Mouse (Mus musculus) erythroblast, embryonic 14.5 days (primary cell): ENCODE measurements around the gene Lrrc59. TPM values are rescaled to one million over a fixed set of nuclear protein-coding genes. Genes with fewer than 3 reads are reported as not detected.
"Not testable (repeated sequence)": the region's sequence is repeated elsewhere in the genome, so short reads cannot be mapped to it uniquely, and the experiment has no call there.

Experiments
- H3K27me3 ChIP-seq: 2 replicates; pipeline ENCODE4 v1.6.1; 2012; ENCODE audit warnings: inconsistent platforms; ENCODE audit not compliant: control insufficient read depth
- H3K36me3 ChIP-seq: 2 replicates; pipeline ENCODE4 v1.6.1; 2012; ENCODE audit warnings: mild to moderate bottlenecking, inconsistent platforms; ENCODE audit not compliant: control insufficient read depth
- H3K4me1 ChIP-seq: 2 replicates; pipeline ENCODE4 v1.6.1; 2012; ENCODE audit warnings: inconsistent platforms; ENCODE audit not compliant: control insufficient read depth
- H3K4me3 ChIP-seq: replicated peaks from 2 replicates; pipeline ENCODE3; 2012; ENCODE audit warnings: moderate library complexity, mild to moderate bottlenecking, inconsistent platforms
- H3K9me3 ChIP-seq: 2 replicates; pipeline ENCODE4 v1.6.1; 2012; ENCODE audit warnings: low read length, inconsistent platforms, mixed read lengths; ENCODE audit not compliant: control insufficient read depth
- GATA1 ChIP-seq: IDR thresholded peaks from 2 replicates; pipeline ENCODE4 v1.6.1; 2012; ENCODE audit warnings: low read length, inconsistent platforms, mixed read lengths
- TAL1 ChIP-seq: IDR thresholded peaks from 3 replicates; pipeline ENCODE4 v1.6.1; 2012; ENCODE audit warnings: low read length, inconsistent platforms, mixed read lengths
- polyA plus RNA-seq: library from polyadenylated mRNA; stranded (reverse); fragments of >175 nt; gene quantifications from 2 replicates; pipeline ENCODE4 v1.2.3, GENCODE M21; 2012

Gene Lrrc59
- polyA plus RNA-seq, 1 experiment, result 6.1 TPM

GRCm38 (mm10) chr11:94622162-94622561 lies 7.4 kb upstream of the Lrrc59 start:
- no peaks in the 10 kb centered on the region for H3K9me3 ChIP-seq
- TF ChIP-seq TAL1 (no peak), GATA1 (no peak)
- peaks cover 10% of the 10 kb centered on the region for H3K4me1 ChIP-seq
- H3K4me3 ChIP-seq, result no peak overlapping the region
- no peaks in the 10 kb centered on the region for H3K27me3 ChIP-seq
- H3K36me3 ChIP-seq, result no peaks in the 10 kb centered on the region

DNA sequence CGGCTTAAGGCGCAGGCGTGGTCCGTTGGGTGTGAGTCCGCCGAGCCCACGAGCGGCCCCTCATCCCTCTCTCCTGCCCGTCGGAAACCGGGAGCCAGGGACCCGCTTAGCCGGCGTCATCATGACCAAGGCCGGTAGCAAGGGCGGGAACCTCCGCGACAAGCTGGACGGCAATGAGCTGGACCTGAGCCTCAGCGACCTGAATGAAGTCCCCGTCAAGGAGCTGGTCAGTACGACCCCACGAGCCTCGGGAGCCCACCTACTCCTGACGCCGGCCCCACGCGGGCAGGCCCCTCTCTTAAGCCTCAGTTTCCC lies 274 bp downstream of the Lrrc59 start:
- H3K27me3 ChIP-seq, result no peaks in the 10 kb centered on the region
- H3K9me3 ChIP-seq, result no peaks in the 10 kb centered on the region
- peaks cover 39% of the 10 kb centered on the region for H3K36me3 ChIP-seq
- H3K4me3 ChIP-seq, result peak overlapping the region; percentile 73
- peaks cover 24% of the 10 kb centered on the region for H3K4me1 ChIP-seq
- TF ChIP-seq TAL1, result no peak
- no peak for TF ChIP-seq GATA1

- Histone ChIP-seq H3K4me1 (peaks cover 24% of the 10 kb centered on the region), H3K4me3 (peak overlapping the region; percentile 73), H3K27me3 (no peaks in the 10 kb centered on the region), H3K36me3 (peaks cover 45% of the 10 kb centered on the region), H3K9me3 (no peaks in the 10 kb centered on the region)
- TF ChIP-seq TAL1 (no peak), GATA1 (no peak)
Observed at GRCm38 (mm10) chr11:94630199-94631011, 838 bp downstream of the Lrrc59 start.

- H3K27me3 ChIP-seq, result no peaks in the 10 kb centered on the region
- H3K9me3 ChIP-seq, result no peaks in the 10 kb centered on the region
- H3K4me1 ChIP-seq, result peaks cover 24% of the 10 kb centered on the region
- TF ChIP-seq TAL1 (no peak), GATA1 (no peak)
- H3K4me3 ChIP-seq, result no peak overlapping the region
- peaks cover 61% of the 10 kb centered on the region for H3K36me3 ChIP-seq
Observed at GRCm38 (mm10) chr11:94631969-94632368, 2.4 kb downstream of the Lrrc59 start.

- no peak for TF ChIP-seq TAL1
- TF ChIP-seq GATA1, result no peak
- peaks cover 71% of the 10 kb centered on the region for H3K36me3 ChIP-seq
Observed at GRCm38 (mm10) chr11:94632988-94633387, 3.4 kb downstream of the Lrrc59 start.

GRCm38 (mm10) chr11:94634431-94634830 lies 4.9 kb downstream of the Lrrc59 start:
- H3K4me3 ChIP-seq, result no peak overlapping the region
- H3K9me3 ChIP-seq, result no peaks in the 10 kb centered on the region
- H3K36me3 ChIP-seq, result peaks cover 85% of the 10 kb centered on the region
- peaks cover 21% of the 10 kb centered on the region for H3K4me1 ChIP-seq
- TF ChIP-seq TAL1, result no peak
- no peak for TF ChIP-seq GATA1
- no peaks in the 10 kb centered on the region for H3K27me3 ChIP-seq

More at GRCm38 (mm10) chr11:94632988-94633387, 3.4 kb downstream of the Lrrc59 start:
- H3K4me3 ChIP-seq, result no peak overlapping the region
- no peaks in the 10 kb centered on the region for H3K27me3 ChIP-seq
- no peaks in the 10 kb centered on the region for H3K9me3 ChIP-seq
- peaks cover 24% of the 10 kb centered on the region for H3K4me1 ChIP-seq

DNA sequence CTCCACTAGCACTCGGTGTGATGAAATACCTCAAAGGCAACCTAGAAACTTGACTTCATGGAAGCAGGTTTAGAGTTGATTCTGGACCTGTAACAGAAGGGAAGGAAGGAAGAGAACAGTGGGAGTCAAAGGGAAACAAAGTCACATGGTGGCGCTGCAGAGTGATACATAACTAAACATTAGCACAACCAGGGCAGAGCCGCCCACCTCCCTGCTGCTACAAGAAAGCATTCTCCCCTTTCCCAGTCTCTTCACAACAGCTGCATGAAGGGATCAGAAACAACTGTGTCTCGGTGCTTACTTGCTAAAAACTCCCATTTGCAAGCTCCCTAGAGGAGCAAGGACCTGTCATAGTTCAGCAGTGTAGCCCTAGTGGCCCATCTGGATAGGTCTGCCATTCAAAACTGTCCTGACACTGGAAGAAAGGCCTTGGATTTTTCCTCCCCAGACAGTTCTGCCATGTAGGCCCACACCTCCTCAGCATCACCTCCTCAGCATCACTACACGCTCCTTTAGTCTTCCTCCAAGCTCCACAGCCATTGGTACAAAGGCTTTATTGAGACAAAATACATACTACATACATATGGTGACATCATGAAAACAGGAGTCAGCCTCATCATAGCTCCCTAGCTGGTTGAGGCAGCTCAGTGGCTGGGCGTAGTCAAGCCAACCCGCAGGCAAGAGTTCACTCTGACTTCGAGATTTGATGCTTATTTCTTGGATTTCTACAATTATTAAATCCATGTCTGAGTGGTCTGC lies 15.1 kb downstream of the Lrrc59 start:
- no peak overlapping the region for H3K4me3 ChIP-seq
- peaks cover 98% of the 10 kb centered on the region for H3K36me3 ChIP-seq
- H3K9me3 ChIP-seq, result no peaks in the 10 kb centered on the region
- no peaks in the 10 kb centered on the region for H3K4me1 ChIP-seq
- TF ChIP-seq TAL1 (no peak), GATA1 (no peak)
- H3K27me3 ChIP-seq, result no peaks in the 10 kb centered on the region

DNA sequence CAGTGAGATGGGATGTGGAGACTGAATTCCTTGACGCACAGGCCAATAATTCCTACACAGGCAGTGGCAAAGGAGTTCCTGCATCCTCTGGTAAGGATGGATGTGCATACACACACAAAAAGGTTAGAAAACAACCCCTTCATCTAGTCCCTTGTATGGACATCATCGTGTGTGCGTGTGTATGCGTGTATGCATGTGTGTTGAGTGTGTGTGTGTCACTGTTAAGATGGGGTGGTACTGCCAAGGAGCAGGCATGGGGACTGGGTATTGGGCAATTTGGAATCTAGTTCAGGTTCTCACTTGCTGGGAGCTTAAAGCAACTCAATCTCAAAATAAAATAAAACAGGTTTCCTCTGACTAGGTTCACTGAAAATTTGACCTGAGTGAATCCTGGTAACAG lies 16.9 kb downstream of the Lrrc59 start:
- Histone ChIP-seq H3K4me1 (0 out of 2 replicates have a peak, but pooled peaks cover 1% of the 10 kb centered on the region), H3K4me3 (no peak overlapping the region), H3K27me3 (no peaks in the 10 kb centered on the region), H3K9me3 (no peaks in the 10 kb centered on the region), H3K36me3 (peaks cover 96% of the 10 kb centered on the region)
- TF ChIP-seq TAL1, result no peak
- TF ChIP-seq GATA1, result no peak

DNA sequence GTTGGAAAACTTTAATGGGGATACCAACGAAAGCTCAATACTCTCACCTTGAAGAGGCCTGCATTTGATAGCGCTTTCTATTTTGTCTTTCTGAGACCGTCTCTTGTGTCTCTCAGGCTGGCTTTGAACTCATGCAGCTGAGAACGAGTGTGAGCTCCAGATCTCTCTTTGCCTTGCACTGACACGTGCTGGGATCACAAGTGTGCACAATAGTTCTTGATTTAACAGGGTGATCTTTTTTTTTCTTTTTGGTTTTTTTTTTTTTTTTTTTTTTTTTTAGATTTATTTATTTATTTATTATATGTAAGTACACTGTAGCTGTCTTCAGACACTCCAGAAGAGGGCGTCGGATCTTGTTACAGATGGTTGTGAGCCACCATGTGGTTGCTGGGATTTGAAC lies 21.7 kb downstream of the Lrrc59 start:
- H3K4me3 ChIP-seq, H3K9me3 ChIP-seq, H3K27me3 ChIP-seq: not testable (repeated sequence)
- Histone ChIP-seq H3K36me3 (peaks cover 68% of the 10 kb centered on the region), H3K4me1 (peaks cover 35% of the 10 kb centered on the region)
